Mouse (Mus musculus): ENCODE data around the gene Khk.

- TF ChIP-seq CTCF (IDR thresholded peaks at IDR 0.05; ENCODE audit: low read depth, low read length) = no peak
- TF ChIP-seq POLR2A (IDR thresholded peaks at IDR 0.05; ENCODE audit: borderline replicate concordance, low read depth, low read length) = no peak
These were observed 30.9 kb upstream of the Khk start for GRCm38 (mm10) chr5:30890375-30890774.
